Mouse (Mus musculus) forebrain, embryonic 11.5 days (tissue): Measurements from ENCODE around the gene Clec2d. TPM values are rescaled to one million over a fixed set of nuclear protein-coding genes. Genes with fewer than 3 reads are reported as not detected.
"Not testable (repeated sequence)": the region's sequence is repeated elsewhere in the genome, so short reads cannot be mapped to it uniquely, and the experiment has no call there.

Source experiments
- ATAC-seq: fragments of 200-750 bp; cut with Nextera tagmentation; replicated peaks from 2 replicates; pipeline ENCODE4 v1.8.0; 2017; ENCODE audit warnings: moderate TSS enrichment; ENCODE audit not compliant: low FRiP score
- DNase-seq: peaks from one replicate; pipeline ENCODE4 v3.0.0-alpha.2; 2017; ENCODE audit warnings: low spot score
- H3K27ac ChIP-seq: fragments of 300-500 bp; sonication (generic); 2 replicates; pipeline ENCODE4 v1.5.1; 2014; ENCODE audit warnings: low read depth, low read length
- H3K27me3 ChIP-seq: fragments of 300-500 bp; sonication (generic); 2 replicates; pipeline ENCODE4 v1.6.1; 2014; ENCODE audit warnings: mild to moderate bottlenecking, low read length, mixed read lengths; ENCODE audit not compliant: control insufficient read depth, insufficient read depth
- H3K36me3 ChIP-seq: fragments of 300-500 bp; sonication (generic); 2 replicates; pipeline ENCODE4 v1.6.1; 2014; ENCODE audit warnings: mild to moderate bottlenecking, low read length, moderate library complexity, mixed read lengths; ENCODE audit not compliant: control insufficient read depth, insufficient read depth
- H3K4me1 ChIP-seq: fragments of 300-500 bp; sonication (generic); replicated peaks from 2 replicates; pipeline ENCODE4 v1.6.1; 2014; ENCODE audit warnings: low read length, mixed read lengths; ENCODE audit not compliant: control insufficient read depth, insufficient read depth
- H3K4me2 ChIP-seq: fragments of 300-500 bp; sonication (generic); 2 replicates; pipeline ENCODE4 v1.6.1; 2014; ENCODE audit warnings: low read depth, mild to moderate bottlenecking, low read length, moderate library complexity, mixed read lengths; ENCODE audit not compliant: severe bottlenecking
- H3K4me3 ChIP-seq: fragments of 300-500 bp; sonication (generic); 2 replicates; pipeline ENCODE4 v1.5.1; 2014; ENCODE audit warnings: low read depth, low read length
- H3K9ac ChIP-seq: fragments of 300-500 bp; sonication (generic); 2 replicates; pipeline ENCODE4 v1.6.1; 2014; ENCODE audit warnings: low read length
- H3K9me3 ChIP-seq: fragments of 300-500 bp; sonication (generic); 2 replicates; pipeline ENCODE4 v1.6.1; 2016; ENCODE audit warnings: low read length, mixed read lengths; ENCODE audit not compliant: control insufficient read depth
- WGBS: fragments of 180-500 bp; shearing (Covaris S2); extraction: QIAGEN DNeasy Blood & Tissue Kit; methylation state at CpG from one replicate; pipeline ENCODE4 v1.1.7; 2014; 5-methylcytosine and 5-hydroxymethylcytosine counted together
- polyA plus RNA-seq: library from polyadenylated mRNA; unstranded; fragments of >200 nt; fragmentation: Nextera tagmentation; extraction: Ambion mirVana; gene quantifications from 2 replicates; pipeline ENCODE4 v1.2.1, GENCODE M21; 2014

Gene Clec2d
- polyA plus RNA-seq, 1 experiment from 2014 or later, result not detected

GRCm38 (mm10) chr6:129170925-129171324, 9.5 kb upstream of the Clec2d start:
- ATAC-seq (no peak), DNase-seq (no peak)
- Histone ChIP-seq H3K9me3 (no peaks in the 10 kb centered on the region), H3K4me3 (no peak overlapping the region), H3K9ac (no peak overlapping the region), H3K27ac (no peak overlapping the region), H3K4me1 (no peaks in the 10 kb centered on the region), H3K4me2 (no peak overlapping the region), H3K27me3 (no peaks in the 10 kb centered on the region), H3K36me3 (no peaks in the 10 kb centered on the region)
- WGBS, result 90% methylated on average over 1 of the region's 1 CpGs

- H3K9me3 ChIP-seq, result no peaks in the 10 kb centered on the region
- no peak for ATAC-seq
- no peak overlapping the region for H3K9ac ChIP-seq
- 90% methylated on average over 1 of the region's 1 CpGs for WGBS
- no peak overlapping the region for H3K4me2 ChIP-seq
- H3K4me3 ChIP-seq, result no peak overlapping the region
- no peaks in the 10 kb centered on the region for H3K27me3 ChIP-seq
- no peaks in the 10 kb centered on the region for H3K36me3 ChIP-seq
- no peaks in the 10 kb centered on the region for H3K4me1 ChIP-seq
- DNase-seq, result no peak
- H3K27ac ChIP-seq, result no peak overlapping the region
Observed at GRCm38 (mm10) chr6:129171675-129172074, 8.7 kb upstream of the Clec2d start.

GRCm38 (mm10) chr6:129174836-129175235, 5.6 kb upstream of the Clec2d start:
- Histone ChIP-seq H3K4me1 (no peaks in the 10 kb centered on the region), H3K4me2 (no peak overlapping the region), H3K36me3 (no peaks in the 10 kb centered on the region), H3K27ac (no peak overlapping the region), H3K4me3 (no peak overlapping the region), H3K27me3 (no peaks in the 10 kb centered on the region), H3K9ac (no peak overlapping the region), H3K9me3 (no peaks in the 10 kb centered on the region)
- ATAC-seq (no peak), DNase-seq (no peak)

GRCm38 (mm10) chr6:129175612-129176011, 4.8 kb upstream of the Clec2d start:
- Histone ChIP-seq H3K4me1 (no peaks in the 10 kb centered on the region), H3K4me3 (no peak overlapping the region), H3K27me3 (no peaks in the 10 kb centered on the region), H3K9me3 (no peaks in the 10 kb centered on the region), H3K9ac (no peak overlapping the region), H3K27ac (no peak overlapping the region), H3K4me2 (no peak overlapping the region), H3K36me3 (no peaks in the 10 kb centered on the region)
- DNase-seq (no peak), ATAC-seq (no peak)

- DNase-seq (no peak), ATAC-seq (no peak)
- no peaks in the 10 kb centered on the region for H3K36me3 ChIP-seq
- H3K27me3 ChIP-seq, result no peaks in the 10 kb centered on the region
- no peak overlapping the region for H3K4me2 ChIP-seq
- no peaks in the 10 kb centered on the region for H3K9me3 ChIP-seq
- H3K4me1 ChIP-seq, result no peaks in the 10 kb centered on the region
- WGBS, result 82% methylated on average over 1 of the region's 1 CpGs
- H3K9ac ChIP-seq, result no peak overlapping the region
- H3K4me3 ChIP-seq, result no peak overlapping the region
- no peak overlapping the region for H3K27ac ChIP-seq
Observed at GRCm38 (mm10) chr6:129176621-129177020, 3.8 kb upstream of the Clec2d start.

GRCm38 (mm10) chr6:129179281-129179680, 1.1 kb upstream of the Clec2d start:
- no peaks in the 10 kb centered on the region for H3K27me3 ChIP-seq
- WGBS, result 95% methylated on average over 2 of the region's 2 CpGs
- H3K4me1 ChIP-seq, result no peaks in the 10 kb centered on the region
- H3K36me3 ChIP-seq, result no peaks in the 10 kb centered on the region
- no peak overlapping the region for H3K4me3 ChIP-seq
- no peak overlapping the region for H3K27ac ChIP-seq
- H3K9me3 ChIP-seq, result no peaks in the 10 kb centered on the region
- no peak overlapping the region for H3K9ac ChIP-seq
- no peak overlapping the region for H3K4me2 ChIP-seq
- DNase-seq (no peak), ATAC-seq (no peak)

GRCm38 (mm10) chr6:129179831-129180230, 584 bp upstream of the Clec2d start:
- not testable (repeated sequence) for ATAC-seq, H3K4me3 ChIP-seq, H3K4me1 ChIP-seq, H3K4me2 ChIP-seq, H3K27me3 ChIP-seq, H3K27ac ChIP-seq, DNase-seq, H3K36me3 ChIP-seq, H3K9ac ChIP-seq, H3K9me3 ChIP-seq
- no CpG with 5 or more reads among the region's 1 CpGs for WGBS

- H3K27ac ChIP-seq, result peak overlapping the region; percentile 79
- H3K9ac ChIP-seq, result peak overlapping the region; percentile 35; the same call in 1 of the 2 replicates
- no peak for DNase-seq
- peak overlapping the region; percentile 21; the same call in 1 of the 2 replicates for H3K4me3 ChIP-seq
- peak overlapping the region; percentile 43; the same call in 1 of the 2 replicates for H3K4me2 ChIP-seq
- no peaks in the 10 kb centered on the region for H3K27me3 ChIP-seq
- H3K9me3 ChIP-seq, result no peaks in the 10 kb centered on the region
- whole genome bisulfite sequencing, result 0% methylated on average over 1 of the region's 1 CpGs
- no peaks in the 10 kb centered on the region for H3K4me1 ChIP-seq
- no peak for ATAC-seq
- H3K36me3 ChIP-seq, result no peaks in the 10 kb centered on the region
Observed at GRCm38 (mm10) chr6:129181249-129181648, 834 bp downstream of the Clec2d start.

- ATAC-seq (no peak), DNase-seq (no peak)
- no peak overlapping the region for H3K4me2 ChIP-seq
- no peak overlapping the region for H3K27ac ChIP-seq
- H3K36me3 ChIP-seq, result no peaks in the 10 kb centered on the region
- H3K4me3 ChIP-seq, result no peak overlapping the region
- H3K4me1 ChIP-seq, result no peaks in the 10 kb centered on the region
- H3K27me3 ChIP-seq, result no peaks in the 10 kb centered on the region
- no peak overlapping the region for H3K9ac ChIP-seq
- no peaks in the 10 kb centered on the region for H3K9me3 ChIP-seq
Observed at GRCm38 (mm10) chr6:129181683-129182082, 1.3 kb downstream of the Clec2d start.
